Mouse (Mus musculus) heart, embryonic 13.5 days (tissue): ENCODE measurements around the gene Rpl27. TPM values are rescaled to one million over a fixed set of nuclear protein-coding genes. Genes with fewer than 3 reads are reported as not detected.
"Not testable (repeated sequence)": the region's sequence is repeated elsewhere in the genome, so short reads cannot be mapped to it uniquely, and the experiment has no call there.

Source experiments
- ATAC-seq: fragments of 200-750 bp; cut with Nextera tagmentation; 2 replicates; pipeline ENCODE4 v1.8.0; 2017; ENCODE audit warnings: moderate TSS enrichment; ENCODE audit not compliant: insufficient number of reproducible peaks, low FRiP score, low TSS enrichment; ENCODE audit errors: extremely low read depth
- H3K27ac ChIP-seq: fragments of 300-500 bp; sonication (generic); replicated peaks from 2 replicates; pipeline ENCODE4 v1.5.1; 2015; ENCODE audit warnings: moderate library complexity, mild to moderate bottlenecking, inconsistent platforms
- H3K27me3 ChIP-seq: fragments of 300-500 bp; sonication (generic); replicated peaks from 2 replicates; pipeline ENCODE4 v1.6.1; 2015; ENCODE audit warnings: mild to moderate bottlenecking, inconsistent platforms
- H3K36me3 ChIP-seq: fragments of 300-500 bp; sonication (generic); 2 replicates; pipeline ENCODE4 v1.6.1; 2015; ENCODE audit warnings: mild to moderate bottlenecking, inconsistent platforms
- H3K4me1 ChIP-seq: fragments of 300-500 bp; sonication (generic); 2 replicates; pipeline ENCODE4 v1.6.1; 2015; ENCODE audit warnings: inconsistent platforms
- H3K4me2 ChIP-seq: fragments of 300-500 bp; sonication (generic); 2 replicates; pipeline ENCODE4 v1.6.1; 2015; ENCODE audit warnings: inconsistent platforms, mild to moderate bottlenecking, moderate library complexity
- H3K4me3 ChIP-seq: fragments of 300-500 bp; sonication (generic); 2 replicates; pipeline ENCODE4 v1.5.1; 2015; ENCODE audit warnings: moderate library complexity, mild to moderate bottlenecking, inconsistent platforms
- H3K9ac ChIP-seq: fragments of 300-500 bp; sonication (generic); 2 replicates; pipeline ENCODE4 v1.6.1; 2015; ENCODE audit warnings: inconsistent platforms, mild to moderate bottlenecking, moderate library complexity
- H3K9me3 ChIP-seq: fragments of 300-500 bp; sonication (generic); 2 replicates; pipeline ENCODE4 v1.6.1; 2016; ENCODE audit warnings: inconsistent platforms
- WGBS: fragments of 180-500 bp; shearing (Covaris S2); methylation state at CpG from one replicate; pipeline ENCODE4 v1.1.7; 2015; ENCODE audit warnings: mixed read lengths; 5-methylcytosine and 5-hydroxymethylcytosine counted together
- polyA plus RNA-seq: library from polyadenylated mRNA; unstranded; fragments of >200 nt; fragmentation: Nextera tagmentation; extraction: Ambion mirVana; gene quantifications from 2 replicates; pipeline ENCODE4 v1.2.1, GENCODE M21; 2015

Gene Rpl27
- polyA plus RNA-seq, 1 experiment from 2014 or later, result 222 TPM

DNA sequence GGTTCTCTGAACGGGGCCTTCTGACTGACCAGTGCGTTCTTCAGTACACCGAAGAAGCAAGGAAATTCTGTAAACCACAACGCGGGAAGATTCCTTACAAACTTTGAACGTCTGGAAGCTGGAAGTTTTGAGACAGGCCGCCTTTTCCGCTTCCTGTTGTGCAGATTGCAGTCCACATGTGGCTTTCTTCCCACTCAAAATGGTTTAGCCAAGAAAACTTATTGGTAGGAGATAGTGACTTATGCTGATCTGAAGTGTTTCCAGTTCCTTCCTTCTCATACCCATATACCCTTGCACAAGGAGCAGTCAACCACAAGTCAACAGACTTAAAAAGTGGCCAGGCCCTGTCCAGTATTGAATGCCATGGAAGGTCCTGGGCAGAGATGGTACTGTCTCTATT, 15.9 kb upstream of the Rpl27 start:
- Histone ChIP-seq H3K9ac (peak overlapping the region; percentile 91), H3K4me3 (peak overlapping the region; percentile 94), H3K4me1 (peaks cover 37% of the 10 kb centered on the region), H3K4me2 (peak overlapping the region; percentile 85), H3K27ac (no peak overlapping the region), H3K36me3 (peaks cover 29% of the 10 kb centered on the region), H3K9me3 (no peaks in the 10 kb centered on the region), H3K27me3 (no peaks in the 10 kb centered on the region)
- 44% methylated on average over 8 of the region's 8 CpGs for WGBS
- no peak for ATAC-seq

GRCm38 (mm10) chr11:101431327-101431726, 10.8 kb upstream of the Rpl27 start:
- no peaks in the 10 kb centered on the region for H3K9me3 ChIP-seq
- H3K9ac ChIP-seq, result no peak overlapping the region
- no peaks in the 10 kb centered on the region for H3K27me3 ChIP-seq
- no peak overlapping the region for H3K4me2 ChIP-seq
- H3K27ac ChIP-seq, result no peak overlapping the region
- 89% methylated on average over 9 of the region's 9 CpGs for WGBS
- peaks cover 71% of the 10 kb centered on the region for H3K36me3 ChIP-seq
- H3K4me3 ChIP-seq, result no peak overlapping the region
- ATAC-seq, result no peak
- H3K4me1 ChIP-seq, result peaks cover 9% of the 10 kb centered on the region

DNA sequence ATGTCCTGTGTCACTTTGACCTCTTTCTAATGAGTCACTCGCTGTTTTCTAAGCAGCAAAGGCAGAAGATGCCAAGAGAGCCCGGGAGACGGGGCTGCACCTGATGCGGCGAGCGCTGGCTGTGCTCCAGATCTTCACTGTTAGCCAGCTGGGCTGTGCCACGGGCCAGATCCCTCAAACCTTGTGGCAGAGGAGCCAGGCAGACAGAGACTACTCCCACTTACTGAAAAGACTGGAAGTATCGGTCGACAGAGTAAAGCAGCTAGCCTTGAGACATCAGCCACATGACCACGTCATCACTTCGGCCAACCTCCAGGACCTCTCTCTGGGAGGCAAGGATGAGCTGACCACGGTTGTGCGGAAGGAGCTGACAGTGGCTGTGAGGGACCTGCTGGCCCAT, 8.7 kb upstream of the Rpl27 start:
- 84% methylated on average over 13 of the region's 13 CpGs for WGBS
- H3K36me3 ChIP-seq, result peaks cover 72% of the 10 kb centered on the region
- H3K4me3 ChIP-seq, result no peak overlapping the region
- ATAC-seq, result no peak
- H3K9ac ChIP-seq, result no peak overlapping the region
- no peaks in the 10 kb centered on the region for H3K27me3 ChIP-seq
- no peak overlapping the region for H3K4me2 ChIP-seq
- no peak overlapping the region for H3K27ac ChIP-seq
- no peaks in the 10 kb centered on the region for H3K4me1 ChIP-seq
- no peaks in the 10 kb centered on the region for H3K9me3 ChIP-seq

- no peak for ATAC-seq
- H3K4me2 ChIP-seq, result no peak overlapping the region
- H3K36me3 ChIP-seq, result peaks cover 55% of the 10 kb centered on the region
- H3K4me3 ChIP-seq, result no peak overlapping the region
- no peaks in the 10 kb centered on the region for H3K27me3 ChIP-seq
- no peaks in the 10 kb centered on the region for H3K4me1 ChIP-seq
- H3K9me3 ChIP-seq, result no peaks in the 10 kb centered on the region
- H3K27ac ChIP-seq, result no peak overlapping the region
- no peak overlapping the region for H3K9ac ChIP-seq
- 70% methylated on average over 4 of the region's 4 CpGs for WGBS
Observed at GRCm38 (mm10) chr11:101435831-101436230, 6.3 kb upstream of the Rpl27 start.

DNA sequence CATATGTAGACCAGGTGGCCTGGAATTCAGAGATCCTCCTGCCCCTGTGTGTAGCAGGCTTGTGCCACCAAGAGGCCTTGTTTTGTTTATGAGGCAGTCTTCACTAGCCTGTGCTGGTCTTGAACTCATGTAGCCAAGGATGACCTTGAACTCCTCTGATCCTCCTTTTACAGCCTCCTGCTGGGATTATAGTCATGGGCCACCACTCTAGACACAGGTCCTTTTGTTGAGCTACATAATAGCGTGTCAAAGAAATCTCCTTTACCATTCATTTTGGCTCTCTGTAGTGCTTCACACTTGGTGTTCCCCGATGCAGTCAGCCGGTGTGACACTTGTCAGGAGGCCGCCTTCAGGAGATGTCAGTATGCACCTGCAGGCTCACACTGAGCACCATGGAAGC, 5.2 kb upstream of the Rpl27 start:
- no peak for ATAC-seq
- H3K9me3 ChIP-seq, result no peaks in the 10 kb centered on the region
- H3K4me3 ChIP-seq, result no peak overlapping the region
- H3K4me1 ChIP-seq, result no peaks in the 10 kb centered on the region
- no peak overlapping the region for H3K27ac ChIP-seq
- peaks cover 44% of the 10 kb centered on the region for H3K36me3 ChIP-seq
- no peak overlapping the region for H3K9ac ChIP-seq
- 75% methylated on average over 4 of the region's 4 CpGs for WGBS
- H3K27me3 ChIP-seq, result no peaks in the 10 kb centered on the region
- H3K4me2 ChIP-seq, result no peak overlapping the region

DNA sequence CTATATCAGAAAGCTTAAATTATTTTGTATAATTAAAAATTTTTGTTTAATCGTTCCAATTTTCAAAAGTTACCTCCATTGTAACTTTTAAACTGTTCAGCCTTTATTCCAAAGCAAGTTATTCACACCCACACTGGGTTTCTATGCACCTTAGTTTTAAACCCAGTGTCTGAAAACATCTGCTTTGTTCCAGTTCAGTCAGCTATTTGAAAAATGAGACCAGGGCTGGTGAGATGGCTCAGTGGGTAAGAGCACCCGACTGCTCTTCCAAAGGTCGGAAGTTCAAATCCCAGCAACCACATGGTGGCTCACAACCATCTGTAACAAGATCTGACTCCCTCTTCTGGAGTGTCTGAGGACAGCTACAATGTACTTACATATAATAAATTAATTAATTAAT, 4.1 kb upstream of the Rpl27 start:
- not testable (repeated sequence) for H3K9me3 ChIP-seq, H3K9ac ChIP-seq, ATAC-seq, H3K4me2 ChIP-seq, H3K4me3 ChIP-seq, H3K4me1 ChIP-seq, H3K27me3 ChIP-seq, H3K27ac ChIP-seq
- 50% methylated on average over 3 of the region's 3 CpGs for WGBS
- peaks cover 34% of the 10 kb centered on the region for H3K36me3 ChIP-seq

GRCm38 (mm10) chr11:101441450-101442126, 510 bp upstream of the Rpl27 start:
- not testable (repeated sequence) for ATAC-seq, H3K27ac ChIP-seq, H3K9me3 ChIP-seq, H3K27me3 ChIP-seq
- Histone ChIP-seq H3K4me2 (peak overlapping the region; percentile 59), H3K4me3 (peak overlapping the region; percentile 91), H3K9ac (peak overlapping the region; percentile 70; the same call in 1 of the 2 replicates), H3K36me3 (peaks cover 32% of the 10 kb centered on the region), H3K4me1 (peaks cover 21% of the 10 kb centered on the region)
- WGBS, result 33% methylated on average over 15 of the region's 15 CpGs

DNA sequence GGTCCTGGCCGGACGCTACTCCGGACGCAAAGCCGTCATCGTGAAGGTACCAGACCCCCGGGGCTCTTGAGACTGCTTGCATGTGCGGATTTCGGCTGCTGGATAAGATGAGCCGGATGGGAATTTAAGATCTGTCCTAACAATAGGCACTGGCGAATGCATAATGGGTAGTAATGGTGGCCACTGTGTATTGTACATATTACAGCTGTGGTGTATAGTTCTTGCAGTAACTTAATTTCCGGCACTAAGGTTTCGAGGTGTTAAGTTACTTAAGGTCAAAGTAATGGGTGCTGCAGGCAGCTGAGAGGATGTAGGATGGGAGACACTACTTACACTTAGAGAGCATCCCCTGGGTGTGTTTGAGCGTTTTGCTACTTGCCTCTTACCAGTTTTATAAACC, 662 bp downstream of the Rpl27 start:
- no peaks in the 10 kb centered on the region for H3K9me3 ChIP-seq
- H3K4me2 ChIP-seq, result peak overlapping the region; percentile 86
- peak overlapping the region; percentile 91 for H3K27ac ChIP-seq
- H3K4me1 ChIP-seq, result peaks cover 21% of the 10 kb centered on the region
- peak overlapping the region; percentile 91 for H3K4me3 ChIP-seq
- H3K9ac ChIP-seq, result peak overlapping the region; percentile 97
- WGBS, result under 1% methylated on average over 14 of the region's 14 CpGs
- H3K27me3 ChIP-seq, result no peaks in the 10 kb centered on the region
- peaks cover 33% of the 10 kb centered on the region for H3K36me3 ChIP-seq
- no peak for ATAC-seq

- no peak for ATAC-seq
- 81% methylated on average over 1 of the region's 1 CpGs for WGBS
- H3K27me3 ChIP-seq, result no peaks in the 10 kb centered on the region
- H3K27ac ChIP-seq, result no peak overlapping the region
- peaks cover 34% of the 10 kb centered on the region for H3K4me1 ChIP-seq
- no peak overlapping the region for H3K4me3 ChIP-seq
- H3K9ac ChIP-seq, result no peak overlapping the region
- no peak overlapping the region for H3K4me2 ChIP-seq
- peaks cover 33% of the 10 kb centered on the region for H3K36me3 ChIP-seq
- H3K9me3 ChIP-seq, result no peaks in the 10 kb centered on the region
Observed at GRCm38 (mm10) chr11:101446319-101446718, 4.2 kb downstream of the Rpl27 start.

DNA sequence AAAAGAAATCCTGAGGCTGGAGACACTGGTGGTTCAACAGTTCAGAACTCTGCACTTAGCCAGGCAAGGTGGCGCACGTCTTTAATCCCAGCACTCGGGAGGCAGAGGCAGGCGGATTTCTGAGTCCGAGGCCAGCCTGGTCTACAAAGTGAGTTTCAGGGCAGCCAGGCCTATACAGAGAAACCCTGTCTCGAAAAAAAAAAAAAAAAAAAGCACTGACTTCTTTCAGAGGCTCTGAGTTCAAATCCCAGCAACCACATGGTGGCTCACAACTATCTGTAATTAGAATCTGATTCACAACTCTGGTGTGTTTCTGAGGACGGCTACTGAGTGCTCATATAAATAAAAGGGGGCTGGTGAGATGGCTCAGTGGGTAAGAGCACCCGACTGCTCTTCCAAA, 4.8 kb downstream of the Rpl27 start:
- WGBS, result 90% methylated on average over 8 of the region's 8 CpGs
- not testable (repeated sequence) for H3K9me3 ChIP-seq, H3K4me3 ChIP-seq, H3K4me2 ChIP-seq, ATAC-seq, H3K27me3 ChIP-seq, H3K9ac ChIP-seq, H3K27ac ChIP-seq
- peaks cover 33% of the 10 kb centered on the region for H3K36me3 ChIP-seq
- peaks cover 34% of the 10 kb centered on the region for H3K4me1 ChIP-seq

GRCm38 (mm10) chr11:101447786-101448185, 5.7 kb downstream of the Rpl27 start:
- H3K4me1 ChIP-seq, result peaks cover 37% of the 10 kb centered on the region
- peak overlapping the region; percentile 71 for H3K4me2 ChIP-seq
- H3K36me3 ChIP-seq, result peaks cover 33% of the 10 kb centered on the region
- no peaks in the 10 kb centered on the region for H3K27me3 ChIP-seq
- WGBS, result 88% methylated on average over 5 of the region's 5 CpGs
- no peaks in the 10 kb centered on the region for H3K9me3 ChIP-seq
- no peak for ATAC-seq
- H3K4me3 ChIP-seq, result peak overlapping the region; percentile 60
- H3K27ac ChIP-seq, result peak overlapping the region; percentile 79
- peak overlapping the region; percentile 81; the same call in 1 of the 2 replicates for H3K9ac ChIP-seq

- H3K27ac ChIP-seq, result peak within 1 kb of the TSS; percentile 79
- H3K4me1 ChIP-seq, result peaks cover 32% of the 10 kb centered on the region
- H3K27me3 ChIP-seq, result no peaks in the 10 kb centered on the region
- 15% methylated on average over 10 of the region's 10 CpGs for WGBS
- no peaks in the 10 kb centered on the region for H3K9me3 ChIP-seq
- peak within 1 kb of the TSS; percentile 60 for H3K4me3 ChIP-seq
- peak; percentile 54 for ATAC-seq
- H3K36me3 ChIP-seq, result peaks cover 30% of the 10 kb centered on the region
- H3K9ac ChIP-seq, result peak within 1 kb of the TSS; percentile 81
- H3K4me2 ChIP-seq, result peak within 1 kb of the TSS; percentile 71
Observed at GRCm38 (mm10) chr11:101448274-101448746, 6.2 kb downstream of the Rpl27 start, which contains the start of gene Ifi35. TSS of gene Ifi35 (plus strand) at chr11:101448407.
